Mouse (Mus musculus) brain, embryonic 14.5 days (tissue): ENCODE measurements at regions not wholly inside any gene's neighbourhood (a gene's known extent, or its start where the extent isn't known, plus 50 kb on each side); places are given as distances from the start of the nearest gene placed in this dataset.
A peak's percentile ranks its signal among the peaks of the same experiment; 100 is the strongest.

Experiments
- DNase-seq: peaks from one replicate; pipeline ENCODE4 v3.0.0-alpha.2; 2011; ENCODE audit warnings: low read depth
- CTCF ChIP-seq: fragments of 200-500 bp; IDR thresholded peaks from 2 replicates; pipeline ENCODE4 v1.5.1; 2012; ENCODE audit warnings: inconsistent platforms, mild to moderate bottlenecking, moderate library complexity, borderline replicate concordance; ENCODE audit not compliant: insufficient read depth, insufficient read length; ENCODE audit errors: extremely low read depth
- POLR2A ChIP-seq: fragments of 200-500 bp; IDR thresholded peaks from 2 replicates; pipeline ENCODE4 v1.6.1; 2012; ENCODE audit warnings: mild to moderate bottlenecking, inconsistent platforms, borderline replicate concordance; ENCODE audit not compliant: poor library complexity, insufficient read depth, insufficient read length, severe bottlenecking; ENCODE audit errors: extremely low read depth

- TF ChIP-seq POLR2A (no peak), CTCF (no peak)
- DNase-seq: peak; percentile 72
Measured at GRCm38 (mm10) chr14:86239090-86239489, 901.9 kb downstream of the Diaph3 start.

GRCm38 (mm10) chr14:86233305-86233704, 907.7 kb downstream of the Diaph3 start:
- TF ChIP-seq POLR2A (no peak), CTCF (no peak)
- no peak for DNase-seq

- DNase-seq: no peak
- TF ChIP-seq POLR2A (no peak), CTCF (no peak)
Measured at GRCm38 (mm10) chr14:86230609-86231008, 910.4 kb downstream of the Diaph3 start.

GRCm38 (mm10) chr14:86229755-86230154, 911.3 kb downstream of the Diaph3 start:
- DNase-seq: no peak
- no peak for TF ChIP-seq CTCF
- TF ChIP-seq POLR2A: no peak

- no peak for DNase-seq
- TF ChIP-seq CTCF: no peak
- no peak for TF ChIP-seq POLR2A
Measured at GRCm38 (mm10) chr14:86215711-86216110, 925.3 kb downstream of the Diaph3 start.

GRCm38 (mm10) chr14:86211654-86212053, 929.4 kb downstream of the Diaph3 start:
- TF ChIP-seq CTCF (no peak), POLR2A (no peak)
- DNase-seq: peak; percentile 63

- no peak for TF ChIP-seq CTCF
- no peak for TF ChIP-seq POLR2A
- no peak for DNase-seq
Measured at GRCm38 (mm10) chr14:86204582-86204981, 936.5 kb downstream of the Diaph3 start.

- no peak for DNase-seq
- TF ChIP-seq CTCF (no peak), POLR2A (no peak)
Measured at GRCm38 (mm10) chr14:86197864-86198263, 943.2 kb downstream of the Diaph3 start.

GRCm38 (mm10) chr14:86184663-86185381, 956.2 kb downstream of the Diaph3 start:
- TF ChIP-seq CTCF (no peak), POLR2A (no peak)
- DNase-seq: peak; percentile 12

- TF ChIP-seq CTCF: no peak
- no peak for DNase-seq
Measured at GRCm38 (mm10) chr14:86178517-86178916, 962.5 kb downstream of the Diaph3 start.

- DNase-seq: peak; percentile 31
- TF ChIP-seq CTCF: no peak
- TF ChIP-seq POLR2A: no peak
Measured at GRCm38 (mm10) chr14:86171118-86171517, 969.9 kb downstream of the Diaph3 start.

- DNase-seq: no peak
- TF ChIP-seq CTCF (no peak), POLR2A (no peak)
Measured at GRCm38 (mm10) chr14:86159151-86159550, 981.9 kb downstream of the Diaph3 start.

- no peak for TF ChIP-seq CTCF
- no peak for TF ChIP-seq POLR2A
- no peak for DNase-seq
Measured at GRCm38 (mm10) chr14:86154688-86155087, 986.3 kb downstream of the Diaph3 start.

- TF ChIP-seq CTCF: no peak
- no peak for TF ChIP-seq POLR2A
- DNase-seq: no peak
Measured at GRCm38 (mm10) chr14:86151276-86151675, 989.8 kb downstream of the Diaph3 start.
